Mouse (Mus musculus) liver, postnatal 0 days (tissue): ENCODE data around the gene Kif16b.

Experiments used
- CTCF ChIP-seq: sonication (generic); IDR thresholded peaks from 2 replicates; pipeline ENCODE4 v1.5.1; 2016; ENCODE audit warnings: antibody characterized with exemption, low read depth
- EP300 ChIP-seq: IDR thresholded peaks from 2 replicates; pipeline ENCODE4 v1.6.1; 2016; ENCODE audit warnings: antibody characterized with exemption, low read depth, mild to moderate bottlenecking

- TF ChIP-seq CTCF: no peak
- TF ChIP-seq EP300: no peak
These were observed 68.5 kb downstream of the Kif16b start for GRCm38 (mm10) chr2:142832617-142833422.
